Mouse (Mus musculus) neural tube, embryonic 11.5 days (tissue): Measurements from ENCODE around the gene Tnfrsf9. TPM values are rescaled to one million over a fixed set of nuclear protein-coding genes. Genes with fewer than 3 reads are reported as not detected.
"Not testable (repeated sequence)": the region's sequence is repeated elsewhere in the genome, so short reads cannot be mapped to it uniquely, and the experiment has no call there.

ENCODE experiments used
- ATAC-seq: fragments of 200-750 bp; cut with Nextera tagmentation; 2 replicates; pipeline ENCODE4 v1.8.0; 2017; ENCODE audit warnings: moderate number of reproducible peaks, mild to moderate bottlenecking, moderate TSS enrichment, moderate library complexity; ENCODE audit not compliant: insufficient read depth, low FRiP score, low TSS enrichment
- DNase-seq: peaks from one replicate; pipeline ENCODE4 v3.0.0-alpha.2; 2015; ENCODE audit warnings: low spot score
- H3K27ac ChIP-seq: fragments of 300-500 bp; sonication (generic); 2 replicates; pipeline ENCODE4 v1.5.1; 2014; ENCODE audit warnings: low read depth, mild to moderate bottlenecking, low read length
- H3K27me3 ChIP-seq: fragments of 300-500 bp; sonication (generic); 2 replicates; pipeline ENCODE4 v1.6.1; 2014; ENCODE audit warnings: mild to moderate bottlenecking, low read length, mixed read lengths; ENCODE audit not compliant: control insufficient read depth, insufficient read depth
- H3K36me3 ChIP-seq: fragments of 300-500 bp; sonication (generic); 2 replicates; pipeline ENCODE4 v1.6.1; 2014; ENCODE audit warnings: mild to moderate bottlenecking, low read length, moderate library complexity, mixed read lengths; ENCODE audit not compliant: control insufficient read depth, insufficient read depth
- H3K4me1 ChIP-seq: fragments of 300-500 bp; sonication (generic); 2 replicates; pipeline ENCODE4 v1.6.1; 2014; ENCODE audit warnings: low read length, mixed read lengths; ENCODE audit not compliant: control insufficient read depth, insufficient read depth
- H3K4me2 ChIP-seq: fragments of 300-500 bp; sonication (generic); 2 replicates; pipeline ENCODE4 v1.6.1; 2014; ENCODE audit warnings: low read depth, mild to moderate bottlenecking, moderate library complexity
- H3K4me3 ChIP-seq: fragments of 300-500 bp; sonication (generic); 2 replicates; pipeline ENCODE4 v1.5.1; 2014; ENCODE audit warnings: low read depth, low read length
- H3K9ac ChIP-seq: fragments of 300-500 bp; sonication (generic); 2 replicates; pipeline ENCODE4 v1.6.1; 2014; ENCODE audit warnings: mild to moderate bottlenecking, low read length
- H3K9me3 ChIP-seq: fragments of 300-500 bp; sonication (generic); 2 replicates; pipeline ENCODE4 v1.6.1; 2016; ENCODE audit warnings: low read length; ENCODE audit not compliant: control insufficient read depth
- WGBS: fragments of 180-500 bp; shearing (Covaris S2); extraction: QIAGEN DNeasy Blood & Tissue Kit; methylation state at CpG from one replicate; pipeline ENCODE4 v1.1.7; 2014; 5-methylcytosine and 5-hydroxymethylcytosine counted together
- polyA plus RNA-seq: library from polyadenylated mRNA; unstranded; fragments of >200 nt; fragmentation: Nextera tagmentation; extraction: Ambion mirVana; gene quantifications from 2 replicates; pipeline ENCODE4 v1.2.1, GENCODE M21; 2014

Tnfrsf9 gene
- polyA plus RNA-seq, 1 experiment from 2014 or later = 0.20 TPM

- peak overlapping the region; percentile 14; the same call in 1 of the 2 replicates for H3K9ac ChIP-seq
- H3K4me1 ChIP-seq = peaks cover 14% of the 10 kb centered on the region
- H3K4me3 ChIP-seq = no peak overlapping the region
- no peaks in the 10 kb centered on the region for H3K9me3 ChIP-seq
- no peaks in the 10 kb centered on the region for H3K27me3 ChIP-seq
- ATAC-seq (no peak), DNase-seq (peak; percentile 34)
- H3K36me3 ChIP-seq = peaks cover 4% of the 10 kb centered on the region
- 37% methylated on average over 10 of the region's 10 CpGs for WGBS
- peak overlapping the region; percentile 49 for H3K27ac ChIP-seq
- H3K4me2 ChIP-seq = no peak overlapping the region
These were observed 42.8 kb upstream of the Tnfrsf9 start for GRCm38 (mm10) chr4:150871392-150872138.

- H3K27ac ChIP-seq = peak overlapping the region; percentile 49
- WGBS = 43% methylated on average over 9 of the region's 9 CpGs
- no peak for DNase-seq
- H3K4me1 ChIP-seq = peaks cover 14% of the 10 kb centered on the region
- H3K4me3 ChIP-seq = no peak overlapping the region
- H3K9ac ChIP-seq = peak overlapping the region; percentile 14; the same call in 1 of the 2 replicates
- H3K9me3 ChIP-seq = no peaks in the 10 kb centered on the region
- no peaks in the 10 kb centered on the region for H3K27me3 ChIP-seq
- ATAC-seq = no peak
- no peak overlapping the region for H3K4me2 ChIP-seq
- no peaks in the 10 kb centered on the region for H3K36me3 ChIP-seq
These were observed 42.2 kb upstream of the Tnfrsf9 start for GRCm38 (mm10) chr4:150872139-150872651.

DNA sequence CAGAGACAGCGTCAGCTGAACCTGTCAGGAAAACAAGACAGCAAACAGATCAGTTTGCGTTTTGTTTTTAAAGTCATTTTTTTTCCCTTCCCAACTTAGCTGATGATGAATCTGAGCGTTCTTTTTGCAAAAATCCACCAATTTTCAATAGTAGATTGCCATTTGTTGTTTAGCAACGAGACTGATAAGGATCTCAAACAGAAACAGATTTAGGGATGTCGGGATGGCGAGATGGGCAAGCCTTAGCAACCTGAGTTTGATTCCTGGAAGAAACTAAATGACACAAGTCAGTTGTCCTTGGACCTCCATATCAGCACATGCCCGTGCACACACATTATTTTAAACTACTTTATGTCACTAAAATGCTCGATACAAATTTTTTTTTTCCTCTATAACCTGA is 41.7 kb upstream of the Tnfrsf9 start:
- no peak overlapping the region for H3K4me3 ChIP-seq
- H3K27ac ChIP-seq = no peak overlapping the region
- no peaks in the 10 kb centered on the region for H3K36me3 ChIP-seq
- ATAC-seq = no peak
- no peaks in the 10 kb centered on the region for H3K27me3 ChIP-seq
- no peaks in the 10 kb centered on the region for H3K9me3 ChIP-seq
- peaks cover 14% of the 10 kb centered on the region for H3K4me1 ChIP-seq
- no peak overlapping the region for H3K4me2 ChIP-seq
- H3K9ac ChIP-seq = no peak overlapping the region
- no peak for DNase-seq
- 89% methylated on average over 8 of the region's 8 CpGs for WGBS

GRCm38 (mm10) chr4:150874416-150874815 is 39.9 kb upstream of the Tnfrsf9 start:
- not testable (repeated sequence) for H3K4me2 ChIP-seq, H3K27ac ChIP-seq, H3K27me3 ChIP-seq, H3K4me3 ChIP-seq, H3K36me3 ChIP-seq, ATAC-seq, DNase-seq, H3K9ac ChIP-seq
- WGBS = 80% methylated on average over 4 of the region's 4 CpGs
- Histone ChIP-seq H3K4me1 (peaks cover 14% of the 10 kb centered on the region), H3K9me3 (peaks cover 11% of the 10 kb centered on the region; the same call in 1 of the 2 replicates)

DNA sequence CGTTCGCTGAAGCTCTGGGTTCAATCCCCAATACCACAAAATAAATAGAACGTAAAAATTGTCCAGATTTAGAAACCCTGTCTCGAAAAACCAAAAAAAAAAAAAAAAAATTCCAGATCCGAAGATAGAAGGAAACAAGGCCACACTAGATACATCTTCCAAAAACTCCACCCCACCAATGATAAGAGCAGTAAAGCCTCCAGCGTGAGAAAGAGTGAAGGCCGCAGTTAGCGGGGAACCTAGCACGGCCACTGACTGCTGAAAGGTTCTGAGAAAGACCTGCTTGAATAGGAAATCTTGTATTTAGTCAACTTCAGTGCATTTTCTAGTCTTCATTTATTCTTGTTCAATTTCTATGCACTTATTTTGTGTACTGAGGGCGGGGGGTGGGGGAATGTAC is 39.0 kb upstream of the Tnfrsf9 start:
- peaks cover 14% of the 10 kb centered on the region for H3K4me1 ChIP-seq

DNA sequence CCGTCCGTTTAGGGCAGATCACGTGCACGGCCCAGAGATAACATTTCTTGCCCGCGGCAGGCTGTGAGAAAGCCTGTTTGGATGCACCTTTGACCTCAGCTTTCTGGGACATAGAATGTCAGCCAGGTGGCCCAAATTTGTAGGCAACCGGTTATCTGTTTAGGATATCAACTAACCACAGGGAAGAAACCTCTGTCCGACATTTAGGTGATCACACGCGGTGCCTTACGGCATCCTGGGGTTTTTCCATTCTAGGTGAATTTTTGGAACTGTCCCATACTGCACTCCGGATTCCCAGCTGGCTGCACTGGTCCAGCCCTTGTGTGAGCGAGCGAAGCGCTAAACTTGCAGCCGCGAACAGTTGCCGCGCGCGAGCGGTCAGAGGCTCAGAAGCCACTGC is 34.7 kb upstream of the Tnfrsf9 start:
- Histone ChIP-seq H3K9me3 (peaks cover 13% of the 10 kb centered on the region; the same call in 1 of the 2 replicates), H3K4me3 (no peak overlapping the region), H3K4me1 (no peaks in the 10 kb centered on the region), H3K27ac (no peak overlapping the region), H3K27me3 (no peaks in the 10 kb centered on the region), H3K9ac (no peak overlapping the region), H3K36me3 (no peaks in the 10 kb centered on the region), H3K4me2 (no peak overlapping the region)
- ATAC-seq = no peak
- no peak for DNase-seq
- WGBS = 93% methylated on average over 22 of the region's 22 CpGs

More for the DNA sequence above, 39.0 kb upstream of the Tnfrsf9 start:
- no peak overlapping the region for H3K4me3 ChIP-seq
- no peak overlapping the region for H3K4me2 ChIP-seq
- H3K27ac ChIP-seq = no peak overlapping the region
- peaks cover 13% of the 10 kb centered on the region; the same call in 1 of the 2 replicates for H3K9me3 ChIP-seq
- no peaks in the 10 kb centered on the region for H3K36me3 ChIP-seq
- no peak overlapping the region for H3K9ac ChIP-seq
- H3K27me3 ChIP-seq = no peaks in the 10 kb centered on the region
- DNase-seq = no peak
- 90% methylated on average over 10 of the region's 10 CpGs for WGBS
- no peak for ATAC-seq

GRCm38 (mm10) chr4:150880364-150880763 is 34.0 kb upstream of the Tnfrsf9 start:
- H3K9ac ChIP-seq = no peak overlapping the region
- no peak overlapping the region for H3K4me2 ChIP-seq
- no peaks in the 10 kb centered on the region for H3K27me3 ChIP-seq
- no peaks in the 10 kb centered on the region for H3K36me3 ChIP-seq
- WGBS = 88% methylated on average over 5 of the region's 5 CpGs
- no peak overlapping the region for H3K4me3 ChIP-seq
- no peaks in the 10 kb centered on the region for H3K4me1 ChIP-seq
- no peak for ATAC-seq
- H3K27ac ChIP-seq = no peak overlapping the region
- peaks cover 13% of the 10 kb centered on the region; the same call in 1 of the 2 replicates for H3K9me3 ChIP-seq
- no peak for DNase-seq

DNA sequence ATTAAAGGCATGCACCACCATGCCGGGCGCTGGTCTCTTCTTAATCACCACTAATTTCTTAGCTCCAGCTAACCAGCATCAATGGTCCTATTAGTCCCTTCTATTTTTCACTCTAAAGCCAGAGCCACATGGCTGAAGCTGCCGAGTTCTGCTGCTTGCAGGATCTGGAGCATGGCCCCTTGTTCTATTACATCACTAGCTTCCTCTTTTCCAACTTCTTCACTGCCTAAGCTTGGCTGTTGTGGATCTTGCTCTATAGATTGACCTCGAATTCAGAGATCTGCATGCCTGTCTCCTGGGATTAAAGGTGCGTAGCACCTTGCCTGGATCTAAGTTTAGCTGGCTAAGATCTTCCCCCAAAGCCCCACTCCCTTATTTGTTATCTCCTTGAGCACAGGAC is 31.7 kb upstream of the Tnfrsf9 start:
- H3K27ac ChIP-seq = no peak overlapping the region

DNA sequence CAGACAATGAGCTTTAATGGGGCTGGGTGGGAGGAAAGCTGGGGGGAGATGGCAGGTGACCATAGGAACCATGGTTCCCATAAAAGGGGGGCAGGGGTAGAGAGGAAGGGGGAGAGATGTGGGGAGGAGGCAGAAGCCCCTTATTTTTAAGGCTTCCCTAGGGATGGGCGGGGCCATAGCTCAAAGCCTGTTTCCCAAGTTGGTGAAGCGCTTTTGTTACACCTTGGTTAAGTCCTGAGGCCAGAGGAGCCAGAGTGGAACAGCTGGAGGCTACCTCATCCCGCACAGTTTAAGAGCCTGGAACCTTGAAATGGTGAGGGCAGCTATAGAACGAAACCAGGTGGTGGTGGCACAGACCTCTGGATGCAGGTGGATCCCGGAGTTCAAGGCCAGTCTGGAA is 26.5 kb upstream of the Tnfrsf9 start:
- no peak for DNase-seq
- Histone ChIP-seq H3K36me3 (no peaks in the 10 kb centered on the region), H3K27ac (no peak overlapping the region), H3K9me3 (no peaks in the 10 kb centered on the region), H3K9ac (no peak overlapping the region), H3K27me3 (no peaks in the 10 kb centered on the region), H3K4me2 (no peak overlapping the region), H3K4me1 (no peaks in the 10 kb centered on the region), H3K4me3 (no peak overlapping the region)
- ATAC-seq = no peak
- 85% methylated on average over 5 of the region's 5 CpGs for WGBS

More for the DNA sequence above, 31.7 kb upstream of the Tnfrsf9 start:
- H3K4me2 ChIP-seq = no peak overlapping the region
- no peaks in the 10 kb centered on the region for H3K36me3 ChIP-seq
- peaks cover 13% of the 10 kb centered on the region; the same call in 1 of the 2 replicates for H3K9me3 ChIP-seq
- H3K27me3 ChIP-seq = no peaks in the 10 kb centered on the region
- no peak overlapping the region for H3K9ac ChIP-seq
- no peaks in the 10 kb centered on the region for H3K4me1 ChIP-seq
- H3K4me3 ChIP-seq = no peak overlapping the region
- ATAC-seq = no peak
- DNase-seq = no peak
- WGBS = 89% methylated on average over 5 of the region's 5 CpGs
